Mouse (Mus musculus) liver, postnatal 0 days (tissue): ENCODE results near the gene Aqp6.

Experiments used
- CTCF ChIP-seq: sonication (generic); IDR thresholded peaks from 2 replicates; pipeline ENCODE4 v1.5.1; 2016; ENCODE audit warnings: antibody characterized with exemption, low read depth
- EP300 ChIP-seq: IDR thresholded peaks from 2 replicates; pipeline ENCODE4 v1.6.1; 2016; ENCODE audit warnings: antibody characterized with exemption, low read depth, mild to moderate bottlenecking

- no peak for TF ChIP-seq CTCF
- TF ChIP-seq EP300 = no peak
These were observed 8.3 kb upstream of the Aqp6 start for GRCm38 (mm10) chr15:99592877-99593276.
